Mouse (Mus musculus): ENCODE results near the gene Emilin1.

Emilin1 gene

GRCm38 (mm10) chr5:30907413-30908059 lies 5.7 kb upstream of the Emilin1 start, which contains the start of gene Ost4:
Ost4 (minus strand) TSS chr5:30907788.
- peak; percentile 92 for DNase-seq (ENCODE audit: low read depth)

- DNase-seq (ENCODE audit: low read depth), result peak; percentile 91
Measured at GRCm38 (mm10) chr5:30908426-30909299, 4.5 kb upstream of the Emilin1 start.

GRCm38 (mm10) chr5:30909300-30909659 lies 3.9 kb upstream of the Emilin1 start:
- DNase-seq (ENCODE audit: low read depth), result no peak

GRCm38 (mm10) chr5:30909863-30910262 lies 3.3 kb upstream of the Emilin1 start:
- no peak for DNase-seq (ENCODE audit: low read depth)

- peak; percentile 80 for DNase-seq (ENCODE audit: low read depth)
Measured at GRCm38 (mm10) chr5:30910481-30910880, 2.7 kb upstream of the Emilin1 start.

GRCm38 (mm10) chr5:30912156-30912555 lies 1.0 kb upstream of the Emilin1 start:
- peak; percentile 48 for DNase-seq (ENCODE audit: low read depth)

- no peak for DNase-seq (ENCODE audit: low read depth)
Measured at GRCm38 (mm10) chr5:30914101-30914635, 966 bp downstream of the Emilin1 start.

GRCm38 (mm10) chr5:30914849-30915248 lies 1.6 kb downstream of the Emilin1 start:
- no peak for DNase-seq (ENCODE audit: low read depth)

- DNase-seq (ENCODE audit: low read depth), result no peak
Measured at GRCm38 (mm10) chr5:30915456-30915855, 2.3 kb downstream of the Emilin1 start.

- DNase-seq (ENCODE audit: low read depth), result peak; percentile 85
Measured at GRCm38 (mm10) chr5:30915974-30916433, 2.8 kb downstream of the Emilin1 start.

GRCm38 (mm10) chr5:30916841-30917240 lies 3.6 kb downstream of the Emilin1 start:
- no peak for DNase-seq (ENCODE audit: low read depth)

- DNase-seq (ENCODE audit: low read depth), result no peak
Measured at GRCm38 (mm10) chr5:30917348-30917747, 4.1 kb downstream of the Emilin1 start.

- DNase-seq (ENCODE audit: low read depth), result no peak
Measured at GRCm38 (mm10) chr5:30917891-30918670, 4.9 kb downstream of the Emilin1 start.

- no peak for DNase-seq (ENCODE audit: low read depth)
Measured at GRCm38 (mm10) chr5:30918691-30919090, 5.5 kb downstream of the Emilin1 start.

- no peak for DNase-seq (ENCODE audit: low read depth)
Measured at GRCm38 (mm10) chr5:30919831-30920614, 6.8 kb downstream of the Emilin1 start.

- no peak for DNase-seq (ENCODE audit: low read depth)
Measured at GRCm38 (mm10) chr5:30920621-30921020, 7.4 kb downstream of the Emilin1 start.

- no peak for DNase-seq (ENCODE audit: low read depth)
Measured at GRCm38 (mm10) chr5:30921256-30922033, 8.2 kb downstream of the Emilin1 start, which contains the start of gene Khk. Khk (plus strand) TSS chr5:30921431.

GRCm38 (mm10) chr5:30922581-30923041 lies 9.4 kb downstream of the Emilin1 start:
- no peak for DNase-seq (ENCODE audit: low read depth)

GRCm38 (mm10) chr5:30923119-30923518 lies 9.9 kb downstream of the Emilin1 start:
- DNase-seq (ENCODE audit: low read depth), result no peak

- no peak for DNase-seq (ENCODE audit: low read depth)
Measured at GRCm38 (mm10) chr5:30924614-30925013, 11.4 kb downstream of the Emilin1 start.

All from fibroblast of lung, adult 2 months (primary cell).